In the genomic region with DNA sequence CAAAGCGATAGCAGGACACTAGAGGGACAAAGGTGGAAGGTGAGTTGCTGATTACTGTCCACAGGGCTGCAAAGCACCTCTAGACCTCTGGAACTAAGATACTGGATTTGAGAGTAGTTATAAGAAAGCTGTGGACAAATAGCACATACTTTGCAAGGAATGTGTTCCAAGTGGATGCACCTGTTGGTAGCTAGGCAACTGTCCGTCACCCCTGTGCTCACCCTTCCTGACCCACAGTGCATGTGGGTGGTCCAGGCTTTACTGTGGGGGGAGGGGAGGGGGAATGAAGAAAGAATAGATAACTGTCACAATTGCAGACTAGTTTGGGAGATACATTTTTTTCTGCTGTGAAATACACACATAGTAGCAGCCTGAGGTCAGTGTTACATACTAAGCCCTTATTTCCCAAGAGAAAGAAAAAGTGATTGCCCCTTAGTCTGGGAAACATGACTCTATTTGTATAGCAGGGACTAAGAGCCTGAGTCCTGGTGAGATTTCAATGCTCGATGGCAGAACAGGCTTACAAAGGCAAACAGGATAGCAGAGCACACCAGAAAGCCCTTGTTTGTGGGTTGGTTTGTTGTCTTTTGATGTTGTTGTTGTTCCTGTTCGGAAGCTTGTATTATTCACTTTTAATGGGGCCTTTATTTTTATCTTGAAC, we compare ENCODE assay signal across 18 mouse cellular contexts. TPM values are rescaled to one million over a fixed set of nuclear protein-coding genes. Genes with fewer than 3 reads are reported as not detected.
A peak's percentile ranks its signal among the peaks of the same experiment; 100 is the strongest.
DNase-seq lines count a peak whose midpoint lies in the region; ATAC-seq and TF ChIP-seq lines count a peak whose summit lies in the region.
"Had no signal": no experiment of that assay in that cellular context is flagged by ENCODE, and none has a peak within 500 bp of the region (broad histone marks: within the 10 kb centered on the region; RNA-seq: fewer than 3 reads in every experiment).

No protein-coding gene starts in this region.

- no peaks in the 10 kb centered on the region for H3K9me3 ChIP-seq in heart, embryonic 14.5 days (ENCODE audit: control insufficient read depth, low read length)
- H3K9me3 ChIP-seq in neural tube, embryonic 15.5 days (replicated peaks), result no peaks in the 10 kb centered on the region
- H3K9me3 ChIP-seq: hindbrain, embryonic 10.5 days; limb, embryonic 15.5 days; midbrain, embryonic 15.5 days had no signal

- ATAC-seq in heart, embryonic 14.5 days (ENCODE audit: insufficient number of reproducible peaks, insufficient read depth, low FRiP score, low read depth), result no peak
- ATAC-seq in Patski, result peak; percentile 82
- ATAC-seq in neural tube, embryonic 15.5 days (ENCODE audit: low FRiP score), result no peak
- ATAC-seq: forebrain, embryonic 16.5 days; midbrain, embryonic 15.5 days had no signal

- POLR2A ChIA-PET in Patski (lab: Charles Lee), result no interaction called here

- in situ Hi-C loops in Patski (cut with MboI; ENCODE audit: low pct_unique_long_range_greater_than_20kb), result no loop called here

- WGBS in heart, embryonic 14.5 days, result 41% methylated on average over 4 of the region's 4 CpGs
- WGBS in neural tube, embryonic 15.5 days, result 51% methylated on average over 4 of the region's 4 CpGs

- no peaks in the 10 kb centered on the region for H3K27me3 ChIP-seq in heart, embryonic 14.5 days (ENCODE audit: control insufficient read depth, insufficient read depth, low read length)
- H3K27me3 ChIP-seq in Patski, result no peaks in the 10 kb centered on the region
- H3K27me3 ChIP-seq in neural tube, embryonic 15.5 days (replicated peaks), result no peaks in the 10 kb centered on the region
- H3K27me3 ChIP-seq: limb, embryonic 15.5 days; midbrain, embryonic 15.5 days had no signal

- no peak for DNase-seq in heart, postnatal 4 days
- DNase-seq in kidney, postnatal 14 days, result peak; percentile 30
- DNase-seq in kidney, postnatal 25 days, result no peak
- peak; percentile 31 for DNase-seq in Patski (ENCODE audit: low read depth, low spot score)
- peak; percentile 35 for DNase-seq in embryo, embryonic 9.5 days (ENCODE audit: extremely low spot score)
- DNase-seq in spleen, postnatal 10 days (ENCODE audit: low spot score in 2 of 2), result no peak
- DNase-seq: adrenal gland, postnatal 25 days; cerebellum, adult 8-10 months; lung, adult 18-20 months; thymus, postnatal 14 days had no signal

- peak overlapping the region; percentile 54 to 70 for H3K27ac ChIP-seq in heart, embryonic 14.5 days (replicated peaks in 1 of 2; ENCODE audit: control insufficient read depth in 1 of 2, insufficient read depth in 1 of 2, low read depth in 2 of 2, low read length in 2 of 2)
- H3K27ac ChIP-seq in neural tube, embryonic 15.5 days (replicated peaks), result no peak overlapping the region
- H3K27ac ChIP-seq: hindbrain, embryonic 10.5 days; limb, embryonic 15.5 days; macrophage; midbrain, embryonic 15.5 days had no signal

- CTCF ChIA-PET in Patski (lab: Charles Lee), result interaction anchor here (1.4 kb wide), 1 partner anchor 32 kb away, joined by 3 read pairs; no protein-coding TSS in a partner anchor

- no peaks in the 10 kb centered on the region for H3K36me3 ChIP-seq in heart, embryonic 14.5 days (ENCODE audit: control insufficient read depth, insufficient read depth, low read length)
- no peaks in the 10 kb centered on the region for H3K36me3 ChIP-seq in neural tube, embryonic 15.5 days
- H3K36me3 ChIP-seq: hindbrain, embryonic 10.5 days; limb, embryonic 15.5 days; midbrain, embryonic 15.5 days had no signal

- H3K4me1 ChIP-seq in heart, embryonic 14.5 days (ENCODE audit: control insufficient read depth in 2 of 2, insufficient read depth in 2 of 2, low read length in 2 of 2), result peaks cover 9 to 25% of the 10 kb centered on the region in 2 experiments
- H3K4me1 ChIP-seq in neural tube, embryonic 15.5 days, result peaks cover under 1% of the 10 kb centered on the region; the same call in 1 of the 2 replicates
- H3K4me1 ChIP-seq: limb, embryonic 15.5 days had no signal

- no peak overlapping the region for H3K9ac ChIP-seq in heart, embryonic 14.5 days (ENCODE audit: low read length)
- H3K9ac ChIP-seq in neural tube, embryonic 15.5 days (replicated peaks), result no peak overlapping the region
- H3K9ac ChIP-seq: limb, embryonic 15.5 days; midbrain, embryonic 15.5 days had no signal

- no peak for TF ChIP-seq CTCF in Patski (IDR thresholded peaks at IDR 0.05)

- peak overlapping the region; percentile 43 for H3K4me2 ChIP-seq in heart, embryonic 14.5 days (ENCODE audit: low read length)
- H3K4me2 ChIP-seq in neural tube, embryonic 15.5 days, result no peak overlapping the region
- H3K4me2 ChIP-seq: limb, embryonic 15.5 days; midbrain, embryonic 15.5 days had no signal

- H3K4me3 ChIP-seq in heart, embryonic 14.5 days (ENCODE audit: control insufficient read depth in 1 of 2, insufficient read depth in 1 of 2, low read depth in 1 of 2, low read length in 2 of 2), result no peak overlapping the region
- H3K4me3 ChIP-seq in neural tube, embryonic 15.5 days (replicated peaks), result no peak overlapping the region
- H3K4me3 ChIP-seq: erythroblast, embryonic 14.5 days; hindbrain, embryonic 10.5 days; limb, embryonic 15.5 days; midbrain, embryonic 15.5 days had no signal

RNA-seq across cellular contexts. Expression of a gene that starts 5.4 kb away (rescaled TPM):
- 6.2 and 7.9 TPM in 2 replicates for polyA plus RNA-seq in heart, embryonic 14.5 days (2014; fragmentation: Nextera tagmentation; extraction: Ambion mirVana)
- total RNA-seq in heart, postnatal 4 days (2021), result 1 to 10 TPM; 4.8 to 4.9 TPM
- 16.1 TPM for polyA plus RNA-seq in Patski (2021)
- 2.4 and 8.2 TPM in 2 replicates for polyA plus RNA-seq in neural tube, embryonic 15.5 days (2015; fragmentation: Nextera tagmentation; extraction: Ambion mirVana)

RNA-seq across cellular contexts. Expression of a gene that starts 5.4 kb away (rescaled TPM):
- polyA plus RNA-seq in heart, embryonic 14.5 days (2014; fragmentation: Nextera tagmentation; extraction: Ambion mirVana), result 4.3 and 5.6 TPM in 2 replicates
- 1 to 10 TPM; 4.4 to 4.8 TPM for total RNA-seq in heart, postnatal 4 days (2021)
- polyA plus RNA-seq in Patski (2021), result 8.3 TPM
- polyA plus RNA-seq in neural tube, embryonic 15.5 days (2015; fragmentation: Nextera tagmentation; extraction: Ambion mirVana), result 1.3 and 3.4 TPM in 2 replicates

RNA-seq across cellular contexts. Expression of a gene that starts 22.5 kb away (rescaled TPM):
- polyA plus RNA-seq in heart, embryonic 14.5 days (2014; fragmentation: Nextera tagmentation; extraction: Ambion mirVana), result 107 and 116 TPM in 2 replicates
- 10 to 100 TPM; 50.1 to 54.3 TPM for total RNA-seq in heart, postnatal 4 days (2021)
- 56.1 TPM for polyA plus RNA-seq in Patski (2021)
- 99.2 and 107 TPM in 2 replicates for polyA plus RNA-seq in neural tube, embryonic 15.5 days (2015; fragmentation: Nextera tagmentation; extraction: Ambion mirVana)

RNA-seq across cellular contexts. Expression of a gene that starts 25.7 kb away (rescaled TPM):
- polyA plus RNA-seq in heart, embryonic 14.5 days (2014; fragmentation: Nextera tagmentation; extraction: Ambion mirVana), result 13.3 and 14.1 TPM in 2 replicates
- 10 to 100 TPM; 12.3 to 13.1 TPM for total RNA-seq in heart, postnatal 4 days (2021)
- 23.7 TPM for polyA plus RNA-seq in Patski (2021)
- 12.2 and 18.5 TPM in 2 replicates for polyA plus RNA-seq in neural tube, embryonic 15.5 days (2015; fragmentation: Nextera tagmentation; extraction: Ambion mirVana)

Comparison
In these comparisons a context has a peak if more than half of its experiments do, and no peak if none do; other contexts are left out.
1. DNase-seq: peak in kidney, postnatal 14 days (single experiment), Patski (single experiment) and embryo, embryonic 9.5 days (single experiment); none in heart, postnatal 4 days (single experiment), kidney, postnatal 25 days (0 of 2) and spleen, postnatal 10 days (0 of 2).